7 mouse cellular contexts compared by ENCODE assay signal in genomic region chr16:23135421-23136149, GRCm38 (mm10). TPM values are rescaled to one million over a fixed set of nuclear protein-coding genes. Genes with fewer than 3 reads are reported as not detected.
A peak's percentile ranks its signal among the peaks of the same experiment; 100 is the strongest.
DNase-seq lines count a peak whose midpoint lies in the region; ATAC-seq and TF ChIP-seq lines count a peak whose summit lies in the region.

No protein-coding gene starts in this region.

- no peak for ATAC-seq in liver, embryonic 11.5 days (replicated peaks; ENCODE audit: low FRiP score)
- no peak for ATAC-seq in embryonic facial prominence, embryonic 14.5 days (ENCODE audit: low read depth)

- no peaks in the 10 kb centered on the region for H3K27me3 ChIP-seq in liver, adult 2 months (ENCODE audit: control insufficient read depth, insufficient read depth, low read length)
- no peaks in the 10 kb centered on the region for H3K27me3 ChIP-seq in liver, embryonic 11.5 days (replicated peaks; ENCODE audit: control insufficient read depth, insufficient read depth, low read length)
- H3K27me3 ChIP-seq in embryonic facial prominence, embryonic 14.5 days (replicated peaks; ENCODE audit: control insufficient read depth, insufficient read depth, low read length): no peaks in the 10 kb centered on the region

- DNase-seq in liver, adult 2 months (ENCODE audit: extremely low read depth, low read depth, low spot score): peak; percentile 64
- no peak for DNase-seq in liver, embryonic 11.5 days (ENCODE audit: low spot score)
- peak; percentile 67 for DNase-seq in R1 (ENCODE audit: low read depth, low spot score)
- DNase-seq in embryonic facial prominence, embryonic 14.5 days (ENCODE audit: low spot score): peak; percentile 54
- no peak for DNase-seq in layer of hippocampus, postnatal 10 days (ENCODE audit: low spot score in 2 of 2)
- DNase-seq in frontal cortex, postnatal 36 days (ENCODE audit: low spot score in 2 of 2): no peak

- no peak overlapping the region for H3K9ac ChIP-seq in liver, adult 2 months (ENCODE audit: low read depth, low read length)
- no peak overlapping the region for H3K9ac ChIP-seq in liver, embryonic 11.5 days (ENCODE audit: low read depth, low read length)
- no peak overlapping the region; the same call in 1 of the 2 replicates for H3K9ac ChIP-seq in embryonic facial prominence, embryonic 14.5 days (ENCODE audit: low read depth, low read length)

- H3K36me3 ChIP-seq in liver, adult 2 months (ENCODE audit: control insufficient read depth, insufficient read depth, low read length): no peaks in the 10 kb centered on the region
- H3K36me3 ChIP-seq in liver, embryonic 11.5 days (ENCODE audit: control insufficient read depth, insufficient read depth, low read length): no peaks in the 10 kb centered on the region
- H3K36me3 ChIP-seq in embryonic facial prominence, embryonic 14.5 days (ENCODE audit: control insufficient read depth, insufficient read depth, low read length): no peaks in the 10 kb centered on the region
- H3K36me3 ChIP-seq in macrophage (ENCODE audit: inconsistent target): no peaks in the 10 kb centered on the region

- peaks cover under 1% of the 10 kb centered on the region; the same call in 1 of the 2 replicates for H3K4me1 ChIP-seq in liver, adult 2 months (ENCODE audit: control insufficient read depth, insufficient read depth, low read length)
- no peaks in the 10 kb centered on the region for H3K4me1 ChIP-seq in liver, embryonic 11.5 days (replicated peaks; ENCODE audit: control insufficient read depth, insufficient read depth, low read length)
- no peaks in the 10 kb centered on the region for H3K4me1 ChIP-seq in embryonic facial prominence, embryonic 14.5 days (ENCODE audit: control insufficient read depth, insufficient read depth, low read length)

- no peaks in the 10 kb centered on the region for H3K9me3 ChIP-seq in liver, embryonic 11.5 days (ENCODE audit: control insufficient read depth, low read length)
- H3K9me3 ChIP-seq in embryonic facial prominence, embryonic 14.5 days (ENCODE audit: control insufficient read depth, low read length): no peaks in the 10 kb centered on the region

- H3K4me2 ChIP-seq in liver, embryonic 11.5 days: no peak overlapping the region
- no peak overlapping the region for H3K4me2 ChIP-seq in embryonic facial prominence, embryonic 14.5 days (ENCODE audit: low read depth, low read length)

- no peak overlapping the region for H3K27ac ChIP-seq in liver, adult 2 months (replicated peaks; ENCODE audit: insufficient read depth, low read depth, low read length)
- no peak overlapping the region for H3K27ac ChIP-seq in liver, embryonic 11.5 days (ENCODE audit: low read depth, low read length)
- no peak overlapping the region for H3K27ac ChIP-seq in embryonic facial prominence, embryonic 14.5 days (replicated peaks; ENCODE audit: low read depth, low read length)
- peak overlapping the region; percentile 60 for H3K27ac ChIP-seq in macrophage

- no peak for TF ChIP-seq POLR2A in liver, adult 2 months (IDR thresholded peaks at IDR 0.05; ENCODE audit: extremely low read depth, insufficient read depth, low read length)

- no peaks in the 10 kb centered on the region for H3K79me2 ChIP-seq in liver, adult 2 months (ENCODE audit: control insufficient read depth, insufficient read depth, low read length)
- no peaks in the 10 kb centered on the region for H3K79me2 ChIP-seq in macrophage (ENCODE audit: inconsistent target)

- H3K4me3 ChIP-seq in liver, adult 2 months (ENCODE audit: insufficient read depth, low read depth, low read length): no peak overlapping the region
- H3K4me3 ChIP-seq in liver, embryonic 11.5 days (ENCODE audit: low read depth, low read length): no peak overlapping the region
- no peak overlapping the region for H3K4me3 ChIP-seq in embryonic facial prominence, embryonic 14.5 days (ENCODE audit: low read depth, low read length)
- no peak overlapping the region for H3K4me3 ChIP-seq in macrophage (ENCODE audit: inconsistent target)

- WGBS in liver, adult 2 months: 26% methylated on average over 11 of the region's 11 CpGs
- WGBS in liver, embryonic 11.5 days: 24% methylated on average over 11 of the region's 11 CpGs
- 21% methylated on average over 11 of the region's 11 CpGs for WGBS in embryonic facial prominence, embryonic 14.5 days
- 19% methylated on average over 10 of the region's 11 CpGs for WGBS in macrophage (ENCODE audit: missing documents)

- TF ChIP-seq CTCF in liver, adult 2 months (IDR thresholded peaks at IDR 0.05; ENCODE audit: low read depth, low read length): peak; percentile 46

RNA-seq across cellular contexts. Expression of gene Rfc4, which starts 8.0 kb away (rescaled TPM):
- 5.2 and 5.3 TPM in 2 replicates for total RNA-seq in liver, adult 2 months (2014; rRNA removed)
- 0.32 TPM in 1 of 2 replicates, not detected in the other for polyA plus RNA-seq in liver, adult 2 months (2012; rRNA removed)
- polyA plus RNA-seq in liver, embryonic 11.5 days (2014; fragmentation: Nextera tagmentation; extraction: Ambion mirVana): 204 and 227 TPM in 2 replicates
- polyA plus RNA-seq in embryonic facial prominence, embryonic 14.5 days (2014; fragmentation: Nextera tagmentation; extraction: Ambion mirVana): 89.8 and 97.4 TPM in 2 replicates
- 1 to 10 TPM in 18 of 26 experiments, not detected in 8; 1.5 to 8.8 (median 3.3) TPM for total RNA-seq in macrophage (2018; cell fraction: chromatin; rRNA removed)
- 1 to 10 TPM; 2.6 to 7.3 (median 4.9) TPM for total RNA-seq in macrophage (2018; cell fraction: cytosol; rRNA removed)
- 10 to 100 TPM in 1 of 26 experiments, 1 to 10 TPM in 20, under 1 TPM in 5; 0.52 to 12.3 (median 1.8) TPM for total RNA-seq in macrophage (2018; cell fraction: nucleus; rRNA removed)
- polyA plus RNA-seq in macrophage (2018): 2.4 to 20.5 TPM (median 3.8 TPM) in 3 replicates
- 1 to 10 TPM; 5.6 to 7.1 TPM for total RNA-seq in layer of hippocampus, postnatal 10 days (2021)

RNA-seq across cellular contexts. Expression of gene Adipoq, which starts 10.8 kb away (rescaled TPM):
- total RNA-seq in liver, adult 2 months (2014; rRNA removed): 0.87 and 1.2 TPM in 2 replicates
- polyA plus RNA-seq in liver, adult 2 months (2012; rRNA removed): 0.09 TPM in 1 of 2 replicates, not detected in the other
- not detected in 2 replicates for polyA plus RNA-seq in liver, embryonic 11.5 days (2014; fragmentation: Nextera tagmentation; extraction: Ambion mirVana)
- 5.9 and 18.4 TPM in 2 replicates for polyA plus RNA-seq in embryonic facial prominence, embryonic 14.5 days (2014; fragmentation: Nextera tagmentation; extraction: Ambion mirVana)
- not detected for total RNA-seq in macrophage (2018; cell fraction: chromatin; rRNA removed)
- total RNA-seq in macrophage (2018; cell fraction: cytosol; rRNA removed): not detected
- total RNA-seq in macrophage (2018; cell fraction: nucleus; rRNA removed): not detected
- polyA plus RNA-seq in macrophage (2018): not detected in 3 replicates
- total RNA-seq in layer of hippocampus, postnatal 10 days (2021): not detected

RNA-seq across cellular contexts. Expression of gene Eif4a2, which starts 28.3 kb away (rescaled TPM):
- 325 and 412 TPM in 2 replicates for total RNA-seq in liver, adult 2 months (2014; rRNA removed)
- 64.4 and 75.9 TPM in 2 replicates for polyA plus RNA-seq in liver, adult 2 months (2012; rRNA removed)
- 189 and 200 TPM in 2 replicates for polyA plus RNA-seq in liver, embryonic 11.5 days (2014; fragmentation: Nextera tagmentation; extraction: Ambion mirVana)
- polyA plus RNA-seq in embryonic facial prominence, embryonic 14.5 days (2014; fragmentation: Nextera tagmentation; extraction: Ambion mirVana): 249 and 268 TPM in 2 replicates
- 1,000 to 10,000 TPM in 15 of 26 experiments, 100 to 1,000 TPM in 11; 529 to 1,707 (median 1,135) TPM for total RNA-seq in macrophage (2018; cell fraction: chromatin; rRNA removed)
- total RNA-seq in macrophage (2018; cell fraction: cytosol; rRNA removed): 100 to 1,000 TPM in 25 of 26 experiments, 10 to 100 TPM in 1; 68.9 to 198 (median 141) TPM
- total RNA-seq in macrophage (2018; cell fraction: nucleus; rRNA removed): 1,000 to 10,000 TPM in 1 of 26 experiments, 100 to 1,000 TPM in 25; 341 to 1,235 (median 466) TPM
- 205 to 241 TPM (median 212 TPM) in 3 replicates for polyA plus RNA-seq in macrophage (2018)
- 100 to 1,000 TPM; 701 to 766 TPM for total RNA-seq in layer of hippocampus, postnatal 10 days (2021)

Comparison
In these comparisons a context has a peak if more than half of its experiments do, and no peak if none do; other contexts are left out.
1. DNase-seq: peak in liver, adult 2 months (single experiment), R1 (single experiment) and embryonic facial prominence, embryonic 14.5 days (single experiment); none in liver, embryonic 11.5 days (single experiment), layer of hippocampus, postnatal 10 days (0 of 2) and frontal cortex, postnatal 36 days (0 of 2).